In genomic region chr15:12117242-12118092, GRCm38 (mm10) we compare ENCODE assay signal across 8 mouse cellular contexts. TPM values are rescaled to one million over a fixed set of nuclear protein-coding genes. Genes with fewer than 3 reads are reported as not detected.
A peak's percentile ranks its signal among the peaks of the same experiment; 100 is the strongest.
DNase-seq lines count a peak whose midpoint lies in the region; ATAC-seq and TF ChIP-seq lines count a peak whose summit lies in the region.

TSS of gene Zfr (plus strand) at chr15:12117831.

- H3K27me3 ChIP-seq in G1E (ENCODE audit: insufficient read depth, low read length) = no peaks in the 10 kb centered on the region
- no peaks in the 10 kb centered on the region for H3K27me3 ChIP-seq in forebrain, postnatal 0 days (ENCODE audit: insufficient read depth, low read length)
- H3K27me3 ChIP-seq in lung, embryonic 15.5 days = no peaks in the 10 kb centered on the region

- H3K9ac ChIP-seq in forebrain, postnatal 0 days = peak within 1 kb of the TSS; percentile 95
- peak within 1 kb of the TSS; percentile 98 for H3K9ac ChIP-seq in lung, embryonic 15.5 days

- ATAC-seq in G1E (ENCODE audit: extremely low read depth, insufficient number of reproducible peaks, low FRiP score, poor library complexity, severe bottlenecking) = peak; percentile 68
- peak; percentile 96 for ATAC-seq in forebrain, postnatal 0 days
- peak; percentile 93 for ATAC-seq in lung, embryonic 15.5 days (ENCODE audit: borderline replicate concordance, extremely low read depth, low FRiP score, low TSS enrichment)

- H3K4me2 ChIP-seq in forebrain, postnatal 0 days (ENCODE audit: low read depth) = peak within 1 kb of the TSS; percentile 60
- H3K4me2 ChIP-seq in lung, embryonic 15.5 days = peak within 1 kb of the TSS; percentile 61

- DNase-seq in G1E (ENCODE audit: low spot score) = peak; percentile 75
- DNase-seq in cerebellum, adult 18-20 months = peak; percentile 90 to 94
- DNase-seq in forebrain, postnatal 0 days = peak; percentile 95
- DNase-seq in heart, postnatal 4 days = peak; percentile 94
- peak; percentile 89 to 91 for DNase-seq in layer of hippocampus, adult 8-10 months (ENCODE audit: low spot score in 2 of 2)
- DNase-seq in ovary, adult 18-20 months (ENCODE audit: low spot score) = peak; percentile 89
- peak; percentile 97 for DNase-seq in thymus, postnatal 0 days (ENCODE audit: low spot score)

- H3K4me1 ChIP-seq in G1E (ENCODE audit: insufficient read depth, low read depth, low read length) = peaks cover 36% of the 10 kb centered on the region
- H3K4me1 ChIP-seq in forebrain, postnatal 0 days (ENCODE audit: insufficient read depth) = 0 out of 2 replicates have a peak, but pooled peaks cover 4% of the 10 kb centered on the region
- peaks cover 19% of the 10 kb centered on the region; the same call in 1 of the 2 replicates for H3K4me1 ChIP-seq in lung, embryonic 15.5 days

- H3K36me3 ChIP-seq in G1E (replicated peaks) = peaks cover 15% of the 10 kb centered on the region
- no peaks in the 10 kb centered on the region for H3K36me3 ChIP-seq in forebrain, postnatal 0 days (ENCODE audit: insufficient read depth)
- H3K36me3 ChIP-seq in lung, embryonic 15.5 days = no peaks in the 10 kb centered on the region

- no peaks in the 10 kb centered on the region for H3K9me3 ChIP-seq in G1E (replicated peaks)
- H3K9me3 ChIP-seq in forebrain, postnatal 0 days (ENCODE audit: low read length) = no peaks in the 10 kb centered on the region
- no peaks in the 10 kb centered on the region for H3K9me3 ChIP-seq in lung, embryonic 15.5 days

- H3K27ac ChIP-seq in forebrain, postnatal 0 days (ENCODE audit: low read depth, low read length) = peak within 1 kb of the TSS; percentile 93
- peak within 1 kb of the TSS; percentile 93 for H3K27ac ChIP-seq in lung, embryonic 15.5 days

- no peak for TF ChIP-seq CTCF in G1E (IDR thresholded peaks at IDR 0.05; ENCODE audit: low read depth, low read length)
- TF ChIP-seq CTCF in forebrain, postnatal 0 days (IDR thresholded peaks at IDR 0.05; ENCODE audit: low read depth) = peak; percentile 46

- H3K4me3 ChIP-seq in G1E (ENCODE audit: low read depth, low read length) = peak within 1 kb of the TSS; percentile 92
- peak within 1 kb of the TSS; percentile 100 for H3K4me3 ChIP-seq in forebrain, postnatal 0 days (ENCODE audit: low read depth, low read length)
- peak within 1 kb of the TSS; percentile 96 for H3K4me3 ChIP-seq in lung, embryonic 15.5 days

- WGBS in forebrain, postnatal 0 days = 1% methylated on average over 59 of the region's 59 CpGs
- under 1% methylated on average over 59 of the region's 59 CpGs for WGBS in lung, embryonic 15.5 days

RNA-seq across cellular contexts. Expression of gene Zfr, which starts in this region (rescaled TPM):
- total RNA-seq in G1E (2014; fragmentation: Nextera tagmentation) (421 and 506 TPM in 2 replicates), G1E (2017) (66.9 and 77.6 TPM in 2 replicates)
- 65.3 and 67.7 TPM in 2 replicates for polyA plus RNA-seq in G1E (2012)
- total RNA-seq in forebrain, postnatal 0 days (2014; rRNA removed) = 143 and 212 TPM in 2 replicates
- 132 and 175 TPM in 2 replicates for polyA plus RNA-seq in forebrain, postnatal 0 days (2015; fragmentation: Nextera tagmentation; extraction: Ambion mirVana)
- total RNA-seq in heart, postnatal 4 days (2021) = 100 to 1,000 TPM; 109 to 110 TPM
- total RNA-seq in layer of hippocampus, adult 8-10 months (2022) = 100 to 1,000 TPM; 275 to 344 (median 299) TPM
- polyA plus RNA-seq in lung, embryonic 15.5 days (2015; fragmentation: Nextera tagmentation; extraction: Ambion mirVana) = 110 and 120 TPM in 2 replicates
- 77.5 and 78.4 TPM in 2 replicates for polyA plus RNA-seq in thymus, postnatal 0 days (2015; fragmentation: Nextera tagmentation; extraction: Ambion mirVana)

Comparison
In these comparisons a context has a peak if more than half of its experiments do, and no peak if none do; other contexts are left out.
1. Peak in every context shown above with its lines: DNase-seq, ATAC-seq, H3K4me3 ChIP-seq and H3K27ac ChIP-seq.